Mouse (Mus musculus) heart, adult 8-10 months (tissue): ENCODE results near the gene Med20. TPM values are rescaled to one million over a fixed set of nuclear protein-coding genes. Genes with fewer than 3 reads are reported as not detected.

Experiments
- total RNA-seq, 4 experiments: library from RNA; stranded (reverse); gene quantifications; 2 replicates each; pipeline ENCODE4 v1.2.4; 2022

Med20 gene
- total RNA-seq, 4 experiments from 2014 or later, result 15.7 to 19.9 (median 18.1) TPM

Other genes starting within 250 kb of the Med20 start
- gene Mrps10, start 242.7 kb upstream of the Med20 start, total RNA-seq, result 10 to 100 TPM; 22.2 to 28.9 (median 28.5) TPM
- under 1 TPM in 3 of 4 experiments, not detected in 1; 0.17 to 0.37 (median 0.35) TPM for gene Guca1b, start 226.2 kb upstream of the Med20 start, total RNA-seq
- under 1 TPM in 1 of 4 experiments, not detected in 3; 0.33 TPM for gene Guca1a, start 211.0 kb upstream of the Med20 start, total RNA-seq
- 1 to 10 TPM in 3 of 4 experiments, under 1 TPM in 1; 0.50 to 2.1 (median 1.2) TPM for gene AI661453, start 175.0 kb upstream of the Med20 start, total RNA-seq
- not detected for gene 1700001C19Rik, start 174.2 kb upstream of the Med20 start, total RNA-seq
- 10 to 100 TPM in 2 of 4 experiments, 1 to 10 TPM in 2; 9.1 to 12.5 (median 10.4) TPM for gene Taf8, start 109.3 kb upstream of the Med20 start, total RNA-seq
- 10 to 100 TPM; 74.4 to 82.2 (median 75.2) TPM for gene Ccnd3, start 106.5 kb upstream of the Med20 start, total RNA-seq
- gene Bysl, start 90 bp upstream of the Med20 start, total RNA-seq, result 10 to 100 TPM; 14.2 to 16.9 (median 15.9) TPM
- 1 to 10 TPM in 3 of 4 experiments, under 1 TPM in 1; 0.35 to 5.1 (median 2.0) TPM for gene Gm20517, start within 50 bp of the Med20 start, total RNA-seq
- gene Usp49, start 19.1 kb downstream of the Med20 start, total RNA-seq, result 1 to 10 TPM; 3.4 to 4.6 (median 3.7) TPM
- 100 to 1,000 TPM; 103 to 121 (median 114) TPM for gene Tomm6, start 76.8 kb downstream of the Med20 start, total RNA-seq
- 1 to 10 TPM; 4.8 to 7.5 (median 4.9) TPM for gene Frs3, start 77.4 kb downstream of the Med20 start, total RNA-seq
- under 1 TPM; 0.31 to 0.68 (median 0.48) TPM for gene Gm21981, start 82.9 kb downstream of the Med20 start, total RNA-seq
- gene Prickle4, start 83.2 kb downstream of the Med20 start, total RNA-seq, result 1 to 10 TPM; 3.0 to 5.6 (median 3.7) TPM
- gene Pgc, start 115.3 kb downstream of the Med20 start, total RNA-seq, result not detected
- gene Tfeb, start 125.4 kb downstream of the Med20 start, total RNA-seq, result 10 to 100 TPM; 36.9 to 42.6 (median 39.1) TPM
- 1 to 10 TPM; 1.7 to 2.2 (median 1.9) TPM for gene Mdfi, start 223.1 kb downstream of the Med20 start, total RNA-seq